Mouse (Mus musculus) spleen, postnatal 36 days (tissue): ENCODE data around the gene Zcchc13.

ENCODE experiments used
- DNase-seq, 2 experiments: peaks; one replicate each; pipeline ENCODE4 v3.0.0; 2022; ENCODE audit warnings: low spot score in 2 of 2, mixed read lengths in 1 of 2

Gene Zcchc13

DNA sequence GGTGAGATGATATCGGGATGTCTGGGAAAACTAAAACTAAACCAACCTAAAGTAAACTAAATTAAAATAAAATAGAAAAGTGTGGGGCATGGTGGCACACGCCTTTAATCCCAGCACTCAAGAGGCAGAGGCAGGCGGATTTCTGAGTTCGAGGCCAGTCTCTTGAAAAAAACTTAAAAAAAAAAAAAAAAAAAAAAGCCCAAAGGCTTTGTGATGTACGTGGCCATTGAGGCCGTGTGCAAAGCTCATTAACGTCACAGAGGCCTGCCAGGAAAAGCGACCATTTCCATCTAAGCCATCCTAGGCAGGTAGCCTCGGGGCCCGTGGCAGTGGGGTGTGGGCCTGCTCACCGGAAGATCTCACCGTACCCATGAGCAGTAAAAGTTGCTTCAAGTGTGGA, at the start of gene Zcchc13:
Zcchc13 (plus strand) TSS at position 284 of the 400 bp plus-strand sequence.
- no peak for DNase-seq

DNA sequence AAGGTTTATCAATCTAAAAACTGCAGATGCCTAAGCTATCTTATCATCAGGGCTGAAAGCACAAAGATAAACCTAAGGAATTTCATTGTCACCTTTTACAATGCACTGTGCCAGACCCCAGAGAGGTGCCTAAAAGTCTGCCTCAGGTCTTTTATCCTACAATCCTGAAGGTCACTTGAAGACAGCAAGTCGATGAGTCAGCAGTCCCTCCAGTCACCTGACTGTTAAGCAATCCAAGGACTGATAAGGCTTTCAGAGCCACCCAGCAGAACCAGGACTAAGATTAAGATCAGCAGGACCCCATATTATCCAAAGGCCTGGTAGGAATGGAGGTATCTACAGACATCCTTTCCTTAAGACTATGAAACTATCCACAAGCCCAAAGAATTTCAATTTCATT, 46.1 kb upstream of the Zcchc13 start:
- DNase-seq, result no peak

DNA sequence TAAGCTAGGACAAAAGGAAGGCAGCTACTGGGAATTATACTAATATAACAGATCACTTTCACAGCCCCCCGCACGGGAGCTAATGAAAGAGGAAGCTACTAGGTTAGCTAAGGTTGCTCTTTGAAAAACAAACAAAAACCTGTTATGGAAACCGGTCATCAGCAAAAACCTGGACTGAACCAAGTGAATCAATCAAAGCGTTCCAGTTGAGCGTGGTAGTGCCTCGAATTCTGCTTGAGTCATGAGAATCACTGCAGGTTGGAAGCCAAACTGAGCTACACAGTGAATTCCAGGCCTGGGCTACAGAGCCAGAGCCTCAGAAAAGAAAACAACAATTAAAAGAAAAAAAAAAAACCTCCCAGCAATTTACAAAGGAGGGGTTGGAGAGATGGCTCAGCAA, 38.3 kb upstream of the Zcchc13 start:
- no peak for DNase-seq

DNA sequence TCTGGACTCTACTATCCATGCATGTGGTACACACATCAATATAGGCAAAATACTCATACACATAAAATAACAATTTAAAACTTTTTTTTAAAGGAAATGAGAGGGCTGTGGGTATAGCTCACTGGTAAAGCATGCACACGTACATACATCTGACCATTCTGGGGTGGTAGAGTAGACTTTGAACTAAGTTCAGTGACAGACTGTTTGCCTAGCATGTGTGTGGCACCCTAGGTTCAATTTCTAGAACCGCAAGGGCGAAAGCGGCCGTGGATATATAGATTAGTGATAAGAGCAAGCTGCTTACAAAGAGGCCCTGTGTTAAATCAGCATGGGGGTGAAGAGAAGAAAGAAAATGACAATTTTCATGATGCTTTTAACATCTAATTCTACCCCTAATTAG, 27.8 kb upstream of the Zcchc13 start:
- no peak for DNase-seq

DNA sequence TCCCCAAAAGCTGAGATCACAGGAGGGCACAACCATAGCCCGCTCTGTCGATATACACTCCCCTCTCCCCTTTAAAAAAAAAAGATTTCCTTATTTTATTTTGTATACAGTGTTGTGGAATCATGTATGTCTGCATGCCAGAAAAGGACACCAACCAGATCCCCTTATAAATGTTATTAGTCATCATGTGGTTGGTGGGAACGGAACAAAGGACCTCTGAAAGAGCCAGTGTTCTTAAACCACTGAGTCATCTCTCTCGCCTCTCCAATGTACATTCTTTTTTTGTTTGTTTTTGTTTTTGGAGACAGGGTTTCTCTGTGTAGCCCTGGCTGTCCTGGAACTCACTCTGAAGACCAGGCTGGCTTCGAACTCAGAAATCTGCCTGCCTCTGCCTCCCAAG, 26.2 kb upstream of the Zcchc13 start:
- no peak for DNase-seq

DNA sequence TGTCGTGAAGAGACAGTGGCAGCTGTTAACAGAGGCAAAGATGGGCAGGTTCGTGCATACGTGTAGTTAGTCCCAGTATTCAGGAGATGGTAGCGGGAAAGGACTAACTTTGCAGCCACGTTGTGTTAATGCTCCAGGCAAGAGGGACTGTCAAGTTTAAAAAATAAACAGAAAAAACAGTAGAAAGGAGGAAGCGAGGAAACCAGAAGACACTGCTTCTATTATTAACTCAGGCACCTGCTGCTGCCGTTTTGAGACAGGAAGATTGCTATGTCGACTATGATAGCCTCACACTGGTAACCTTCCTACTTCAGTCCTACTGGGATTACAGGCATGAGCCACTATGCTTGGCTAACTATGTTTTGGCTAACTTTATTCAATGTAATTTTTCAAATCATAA, 24.9 kb upstream of the Zcchc13 start:
- peak in 1 of 2 experiments; percentile 26 for DNase-seq

DNA sequence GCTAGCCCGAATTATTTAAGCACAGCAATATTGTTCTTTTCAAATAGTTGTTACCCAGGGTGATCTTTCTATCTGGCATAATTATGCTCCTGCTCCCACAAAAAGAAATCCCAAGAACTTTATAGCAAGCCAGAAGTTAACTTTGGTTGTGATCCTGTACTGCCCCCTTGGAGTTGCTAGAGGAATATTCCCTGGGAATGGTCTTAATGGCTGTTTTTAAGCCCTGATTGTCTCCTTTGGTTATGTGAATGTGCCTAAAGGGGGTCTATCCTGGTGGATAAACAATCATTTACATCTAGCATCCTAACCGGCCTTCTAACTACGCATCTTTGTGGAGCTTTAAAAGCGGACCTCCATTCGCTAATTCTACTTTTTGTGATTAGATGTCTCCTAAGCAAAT, 20.0 kb upstream of the Zcchc13 start:
- no peak for DNase-seq

DNA sequence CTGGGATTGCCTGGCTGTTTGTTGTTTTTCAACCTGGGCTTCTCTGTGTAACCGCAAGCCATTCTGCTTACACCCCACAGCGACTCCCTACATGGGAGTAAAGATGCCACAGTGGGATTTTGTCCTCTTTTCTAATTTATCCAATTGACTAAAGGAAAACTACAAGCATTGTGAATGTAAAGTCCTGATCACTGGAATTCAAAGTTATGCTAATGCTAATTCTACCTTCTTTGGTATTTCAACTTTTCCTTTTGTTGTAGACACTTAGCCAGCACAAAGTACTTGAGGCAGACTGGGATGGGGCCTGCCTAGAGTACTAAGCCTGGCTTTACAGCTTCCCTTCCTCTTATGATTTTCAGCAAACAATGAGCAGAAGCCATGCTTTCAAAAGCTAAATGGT, 18.9 kb upstream of the Zcchc13 start:
- no peak for DNase-seq

DNA sequence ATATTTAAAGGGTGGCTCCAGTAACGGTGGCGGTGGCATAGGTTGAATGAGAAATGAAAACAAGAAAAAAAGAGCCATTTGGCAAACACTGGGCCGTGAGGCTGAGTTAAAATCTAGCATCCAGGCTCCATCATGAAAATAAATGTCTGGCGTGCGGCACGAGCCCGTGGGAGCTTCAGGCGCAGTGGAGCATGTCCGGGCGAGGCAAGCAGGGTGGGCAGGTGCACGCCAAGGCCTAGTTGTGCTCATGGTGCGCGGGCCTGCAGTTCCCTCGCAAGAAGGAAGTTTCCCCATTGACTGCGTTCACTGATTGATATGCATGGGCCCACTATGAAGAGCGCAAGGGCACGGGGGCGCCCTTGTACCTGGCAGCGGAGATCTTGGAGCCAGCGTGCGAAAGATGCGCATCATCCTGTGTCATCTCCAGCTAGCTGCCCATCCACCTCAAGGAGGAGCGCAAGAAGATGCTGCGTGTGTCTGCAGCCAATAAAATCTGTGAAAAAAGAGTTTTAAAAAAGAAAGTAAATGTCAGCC, 15.6 kb upstream of the Zcchc13 start:
- peak in 1 of 2 experiments; percentile 30 for DNase-seq

DNA sequence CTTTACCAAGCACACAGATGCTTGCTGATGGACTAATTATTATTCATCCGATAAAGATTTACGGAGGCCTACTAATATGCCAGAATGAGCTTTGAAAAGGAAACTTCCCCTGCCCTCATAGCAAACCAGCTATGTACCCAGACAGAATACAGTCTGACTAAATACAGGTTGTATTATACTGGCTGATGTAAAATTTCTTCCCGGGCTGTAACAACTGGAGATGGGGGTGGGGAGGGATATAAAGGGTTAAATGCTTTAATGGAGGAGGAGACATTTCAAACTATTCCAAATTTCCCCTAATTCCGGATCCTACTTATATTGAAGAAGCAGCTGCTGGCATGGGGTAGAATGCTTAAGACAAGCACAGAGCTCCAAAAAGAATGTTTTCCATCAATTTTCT, 14.9 kb upstream of the Zcchc13 start:
- no peak for DNase-seq

DNA sequence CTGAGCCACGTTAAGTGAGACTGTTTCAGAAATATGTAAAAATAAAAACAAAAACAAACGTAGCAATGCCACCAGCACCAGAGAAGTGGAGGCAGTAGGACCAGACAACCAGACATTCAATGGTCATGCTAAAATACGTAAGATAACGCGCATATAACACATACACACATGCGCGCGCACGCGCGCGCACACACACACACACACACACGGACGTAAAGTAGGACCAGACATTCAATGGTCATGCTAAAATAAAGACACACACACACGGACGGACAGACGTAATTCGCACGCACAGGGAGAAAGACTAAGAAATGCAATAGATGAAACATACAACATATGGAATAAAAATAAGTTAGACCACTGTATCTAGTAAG, 14.2 kb upstream of the Zcchc13 start:
- peak; percentile 46 to 69 for DNase-seq

DNA sequence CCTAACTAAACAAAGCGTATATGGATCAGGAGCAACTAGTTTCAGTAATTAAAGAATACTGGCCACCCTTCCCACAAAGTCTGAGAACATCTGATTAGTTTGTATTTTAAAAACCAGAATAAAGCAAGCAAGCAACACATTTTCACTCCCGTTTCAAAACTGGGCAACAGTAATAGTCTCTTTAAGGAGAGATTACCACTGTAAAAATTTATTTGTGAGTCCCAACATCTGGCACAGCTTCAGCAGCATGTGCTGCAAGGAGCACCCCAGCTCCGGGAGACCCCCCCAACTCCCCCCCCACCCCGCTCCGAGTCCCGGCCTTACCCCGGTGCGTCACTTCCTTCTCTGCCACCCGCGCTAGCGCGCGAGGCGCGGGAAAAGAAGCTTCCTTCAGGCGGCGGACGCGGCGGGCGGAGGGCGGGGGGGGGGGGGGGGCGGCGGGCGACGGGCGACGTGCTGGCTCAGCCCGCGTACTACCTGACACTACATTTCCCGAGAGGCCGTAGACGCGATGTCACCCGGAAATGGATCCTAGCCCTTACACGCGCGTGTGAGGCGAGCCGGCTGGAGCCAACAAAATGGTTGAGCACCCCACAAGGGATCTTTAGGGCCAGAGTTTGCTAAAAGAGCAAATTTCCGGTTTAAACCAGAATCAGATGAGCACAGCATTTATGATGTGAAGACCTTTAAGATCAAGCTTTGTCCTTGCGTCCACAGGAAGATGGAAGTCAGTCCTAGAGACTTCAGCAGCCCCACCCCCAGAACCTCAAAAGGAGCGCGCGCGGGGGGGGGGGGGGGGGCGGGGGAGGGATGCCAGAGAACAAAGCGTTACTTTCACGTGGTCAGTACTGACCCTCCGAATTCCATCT, 13.6 kb upstream of the Zcchc13 start:
- DNase-seq, result peak; percentile 83 to 85

DNA sequence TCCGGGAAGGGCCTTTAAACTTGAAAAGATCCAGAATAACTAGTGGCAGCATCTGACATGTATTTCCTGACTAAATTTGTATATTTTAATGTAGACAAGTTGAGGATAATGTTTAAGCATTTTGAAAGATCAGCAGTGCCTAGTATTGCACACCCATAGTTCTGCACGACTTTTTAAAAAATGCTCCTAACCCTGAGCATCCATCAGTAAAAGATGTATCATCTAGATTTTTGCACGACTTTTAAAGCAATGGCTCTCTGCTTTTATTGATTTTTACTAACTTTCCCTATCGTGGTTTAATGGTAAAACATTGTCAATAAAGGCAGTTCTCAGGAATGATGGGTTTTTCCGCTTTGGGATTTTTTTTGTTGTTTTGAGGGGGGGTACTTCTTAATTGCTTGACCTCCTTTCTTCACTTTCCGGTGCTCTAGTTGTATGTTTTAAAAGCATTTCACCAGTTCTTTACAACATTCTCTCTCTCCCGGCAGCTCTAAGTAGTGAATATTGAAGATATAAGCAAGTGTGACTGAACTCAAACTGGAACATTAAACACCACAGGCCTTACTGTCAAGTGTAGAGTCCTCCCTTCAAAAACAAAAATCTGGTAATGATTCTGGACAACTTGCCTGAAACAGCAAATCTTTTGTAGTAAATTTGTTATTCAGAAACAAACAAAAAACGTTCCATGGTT, 12.8 kb upstream of the Zcchc13 start:
- DNase-seq, result no peak

DNA sequence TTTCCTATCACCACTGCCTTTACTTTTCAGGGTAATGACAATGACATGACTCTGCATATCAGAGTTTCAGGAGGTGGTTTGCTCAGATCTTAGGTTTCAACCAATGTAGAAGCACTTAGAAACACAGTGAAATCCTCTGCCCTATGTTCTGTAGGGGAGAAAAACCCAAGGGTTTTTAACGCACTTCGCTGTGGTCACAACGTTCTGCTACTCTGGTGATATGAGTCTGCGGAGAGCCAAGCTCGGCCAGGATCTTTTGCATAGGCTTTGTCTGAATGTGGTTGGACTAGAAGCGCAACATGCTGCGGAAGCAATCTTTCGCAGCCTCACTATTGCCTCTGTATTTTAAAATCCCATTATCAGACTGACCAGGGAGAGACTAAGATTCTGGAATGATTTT, 8.6 kb upstream of the Zcchc13 start:
- DNase-seq, result peak; percentile 22 to 42

DNA sequence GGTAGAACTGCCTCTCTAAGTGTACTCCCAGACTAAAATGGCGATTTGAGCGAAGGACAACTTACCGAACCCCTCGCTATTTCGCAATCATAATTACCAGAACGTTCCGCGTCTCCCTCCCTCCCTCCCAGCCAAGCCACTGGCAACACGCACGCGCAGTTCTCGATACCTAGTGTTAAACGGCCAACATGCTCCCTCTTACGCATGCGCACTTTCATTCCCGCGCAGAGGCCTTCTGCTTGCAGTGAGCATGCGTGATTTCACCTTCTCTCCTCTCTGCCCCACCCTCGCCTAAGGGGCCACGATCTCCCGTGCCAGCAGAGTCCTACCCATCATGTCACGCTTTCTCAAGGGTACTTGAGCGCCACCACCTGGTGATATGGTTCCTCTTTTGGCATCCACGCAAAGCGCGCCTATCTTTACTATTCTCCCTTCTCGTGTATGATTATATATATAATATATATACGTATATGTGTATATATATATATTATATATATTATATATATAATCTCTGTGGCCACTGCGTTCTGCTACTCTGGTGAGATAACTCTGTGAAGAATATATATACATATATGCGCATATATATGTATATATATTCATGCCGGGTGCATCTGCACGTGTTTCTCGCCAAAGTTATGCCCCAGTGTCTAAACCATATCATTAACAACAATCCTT, 8.0 kb upstream of the Zcchc13 start:
- DNase-seq, result peak; percentile 96 to 98

DNA sequence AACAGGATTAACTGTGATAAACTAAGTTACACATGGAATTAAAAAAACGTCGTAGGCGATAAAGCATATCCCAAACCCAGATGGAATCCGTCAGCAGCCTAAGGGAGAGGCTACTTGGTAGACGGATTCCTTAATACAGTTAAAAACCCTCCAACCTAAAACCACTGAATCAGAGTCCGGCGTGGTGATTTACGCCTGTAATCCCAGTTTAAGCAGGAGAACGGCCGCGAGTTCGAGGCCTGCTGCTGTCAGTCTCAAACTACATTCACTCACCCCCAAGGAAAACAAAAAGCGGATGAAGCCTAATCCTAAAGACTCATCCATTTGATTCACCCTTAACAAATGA, 7.5 kb upstream of the Zcchc13 start:
- DNase-seq, result no peak

DNA sequence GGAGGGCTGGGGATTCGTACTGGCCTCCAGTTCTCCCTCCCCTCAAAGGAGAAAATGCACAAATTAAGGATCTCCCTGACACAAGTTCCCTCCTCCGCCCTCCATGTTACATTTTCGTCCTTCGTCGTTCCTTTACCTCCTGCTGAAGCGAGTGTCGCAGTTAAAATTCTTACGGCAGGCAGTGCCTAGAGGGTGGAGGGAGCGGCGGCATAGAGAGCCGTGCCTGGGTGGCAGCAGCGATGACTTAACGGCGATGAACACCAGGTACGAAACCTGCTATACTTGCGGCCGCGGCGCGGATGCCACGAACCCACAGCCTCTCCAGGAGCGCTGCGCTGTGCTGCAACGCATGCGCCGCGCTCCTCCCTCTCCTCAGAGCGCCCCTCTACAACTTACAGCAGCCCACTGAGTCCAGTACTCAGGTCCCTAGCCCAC, 7.0 kb upstream of the Zcchc13 start:
- peak; percentile 17 to 49 for DNase-seq

DNA sequence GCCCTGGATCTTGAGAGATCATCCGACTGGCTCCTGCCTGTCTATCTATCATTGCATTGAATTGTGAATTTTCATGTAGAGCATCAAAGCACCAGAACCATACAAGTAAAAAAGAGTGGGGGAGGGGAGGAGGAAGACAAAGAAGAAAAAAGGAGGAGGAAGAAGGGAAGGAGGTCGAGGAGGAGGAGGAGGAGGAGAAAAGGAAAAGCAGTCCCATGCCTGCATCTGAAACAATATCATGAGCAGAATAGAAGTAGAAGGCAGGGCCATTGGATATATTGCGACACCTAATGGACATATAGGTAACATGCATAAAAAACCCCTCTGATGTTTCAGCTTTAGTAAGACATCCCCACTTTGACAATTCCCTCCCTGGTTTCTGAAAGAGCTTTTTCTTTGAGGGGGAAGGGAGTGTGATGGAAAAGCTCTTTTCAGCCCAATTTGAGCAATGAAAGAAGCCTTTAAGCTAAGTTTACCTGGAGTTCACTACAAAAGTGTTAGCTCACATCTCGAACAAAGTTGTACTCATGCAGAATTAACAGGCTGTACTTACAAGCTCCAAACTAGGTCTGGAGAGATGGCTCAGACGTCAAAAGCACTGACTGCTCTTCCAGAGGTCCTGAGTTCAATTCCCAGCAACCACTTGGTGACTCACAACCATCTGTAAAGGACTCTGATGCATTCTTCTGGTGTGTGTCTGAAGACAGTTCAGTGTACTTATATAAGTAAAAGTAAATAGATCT, 5.8 kb upstream of the Zcchc13 start:
- DNase-seq, result no peak

DNA sequence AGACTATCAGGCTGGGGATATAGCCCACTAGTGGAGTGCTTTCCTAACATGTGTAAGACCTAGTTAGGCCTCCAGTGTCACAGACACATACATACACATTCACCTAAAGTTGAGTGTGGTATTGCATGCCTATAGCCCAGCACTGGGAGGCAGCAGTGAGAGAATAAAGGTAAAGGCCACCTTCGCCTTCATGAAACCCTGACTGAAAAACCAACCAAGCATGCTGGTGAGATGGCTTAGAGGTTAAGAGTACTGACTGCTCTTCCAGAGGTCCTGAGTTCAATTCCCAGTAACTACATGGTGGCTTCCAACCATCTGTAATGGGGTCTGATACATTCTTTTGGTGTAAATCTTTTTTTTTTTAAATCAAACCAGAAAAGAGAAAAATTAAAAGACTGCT, 1.5 kb upstream of the Zcchc13 start:
- DNase-seq, result no peak

DNA sequence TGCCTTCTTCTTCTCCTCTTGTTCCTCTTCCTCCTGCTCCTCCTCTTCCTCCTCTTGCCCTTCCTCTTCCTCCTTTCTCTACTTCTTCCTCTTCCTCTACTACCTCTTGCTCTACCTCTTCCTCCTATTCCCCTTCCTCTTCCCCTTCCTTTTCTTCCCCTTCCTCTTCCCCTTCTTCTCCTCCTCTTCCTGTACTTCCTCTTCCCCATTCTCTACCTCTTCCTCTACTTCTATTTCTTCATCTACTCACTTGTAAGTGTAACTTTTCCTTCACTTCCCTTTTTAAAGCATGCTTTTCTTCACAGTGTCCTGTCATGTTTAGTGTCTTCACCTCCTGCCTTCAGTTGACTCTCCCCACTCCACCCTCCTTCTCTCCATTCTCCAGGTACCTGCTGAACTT, 3.5 kb downstream of the Zcchc13 start:
- no peak for DNase-seq

DNA sequence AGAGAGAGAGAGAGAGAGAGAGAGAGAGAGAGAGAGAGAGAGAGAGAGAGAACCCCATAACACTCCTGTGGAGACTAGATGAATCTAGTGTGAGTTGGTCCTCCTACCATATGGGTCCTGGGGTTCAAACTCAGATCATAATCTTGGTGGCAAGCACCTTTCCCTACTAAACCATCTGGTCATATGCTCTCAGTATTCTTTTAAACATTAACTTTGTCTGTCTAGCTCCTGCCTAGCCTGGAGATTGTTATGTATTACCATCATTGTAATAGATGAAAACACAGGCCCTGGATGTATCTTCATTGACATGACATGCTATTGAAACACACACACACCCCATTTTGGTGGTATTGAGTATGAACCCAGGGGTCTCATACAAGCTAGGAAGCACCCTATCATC, 5.6 kb downstream of the Zcchc13 start:
- DNase-seq, result no peak

DNA sequence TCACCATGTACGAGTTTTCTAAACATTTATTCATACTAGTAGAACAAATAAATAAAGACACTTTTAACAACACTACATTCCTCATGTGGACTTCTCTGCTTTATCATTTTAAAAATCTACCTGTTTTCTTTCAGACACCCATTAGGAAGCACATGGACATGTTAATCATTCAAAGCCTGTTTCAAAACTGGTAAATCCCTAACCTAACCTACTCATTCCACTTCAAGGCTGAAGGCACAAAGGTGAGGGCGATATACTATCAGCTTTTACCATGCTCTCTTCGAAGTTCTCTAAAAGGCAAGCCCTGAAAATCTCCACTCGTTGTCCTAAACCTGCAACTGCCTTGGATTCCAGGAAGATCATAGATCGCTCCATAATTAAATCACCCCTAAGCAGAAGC, 8.2 kb downstream of the Zcchc13 start:
- DNase-seq, result no peak
